Mouse (Mus musculus) ES-E14 (cell line): ENCODE measurements at regions not wholly inside any gene's neighbourhood (a gene's known extent, or its start where the extent isn't known, plus 50 kb on each side); places are given as distances from the start of the nearest gene placed in this dataset.

ENCODE experiments used
- CHD2 ChIP-seq: IDR thresholded peaks from 2 replicates; pipeline ENCODE4 v1.6.1; 2014; ENCODE audit warnings: mild to moderate bottlenecking, low read depth, low read length, inconsistent platforms
- HCFC1 ChIP-seq: IDR thresholded peaks from 2 replicates; pipeline ENCODE4 v1.6.1; 2012; ENCODE audit warnings: low read length, inconsistent platforms, borderline replicate concordance; ENCODE audit not compliant: insufficient read depth
- MAFK ChIP-seq: IDR thresholded peaks from 2 replicates; pipeline ENCODE4 v1.6.1; 2014; ENCODE audit warnings: mild to moderate bottlenecking, low read depth, low read length, inconsistent platforms; ENCODE audit not compliant: insufficient read depth
- ZC3H11A ChIP-seq: IDR thresholded peaks from 2 replicates; pipeline ENCODE4 v1.6.1; 2012; ENCODE audit warnings: low read depth, mild to moderate bottlenecking, inconsistent platforms, low read length, borderline replicate concordance
- ZNF384 ChIP-seq: IDR thresholded peaks from 2 replicates; pipeline ENCODE4 v1.6.1; 2012; ENCODE audit warnings: low read depth, low read length, inconsistent platforms

DNA sequence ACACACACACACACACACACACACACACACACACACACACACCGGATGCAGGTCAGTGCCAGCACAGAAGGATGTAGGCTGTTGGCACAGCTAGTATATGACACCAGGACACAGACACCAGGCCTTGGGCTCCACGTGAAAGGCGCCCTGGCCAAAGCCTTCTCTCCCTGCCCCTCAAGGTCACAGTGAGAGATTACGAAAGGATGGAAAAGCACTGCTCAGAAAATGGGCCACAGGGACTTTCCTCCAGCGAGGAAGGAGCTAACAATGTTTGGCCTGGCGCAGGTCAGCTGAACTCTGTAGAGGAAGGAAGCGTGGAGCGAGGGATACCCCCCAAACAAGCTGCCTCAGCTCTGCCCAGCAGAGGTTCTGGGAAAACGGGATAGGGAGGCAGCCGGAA lies 161.0 kb downstream of the Ly86 start:
- TF ChIP-seq CHD2 (no peak), MAFK (no peak), ZNF384 (no peak), HCFC1 (no peak), ZC3H11A (no peak)
